Comparison of ENCODE assay signal across 18 mouse cellular contexts in genomic region chr14:59157016-59157698, GRCm38 (mm10). TPM values are rescaled to one million over a fixed set of nuclear protein-coding genes. Genes with fewer than 3 reads are reported as not detected.
DNase-seq lines count a peak whose midpoint lies in the region; ATAC-seq and TF ChIP-seq lines count a peak whose summit lies in the region.
"Had no signal": no experiment of that assay in that cellular context is flagged by ENCODE, and none has a peak within 500 bp of the region (broad histone marks: within the 10 kb centered on the region; RNA-seq: fewer than 3 reads in every experiment).

No protein-coding gene starts in this region.

- no peaks in the 10 kb centered on the region for H3K36me3 ChIP-seq in liver, adult 2 months (ENCODE audit: control insufficient read depth, insufficient read depth, low read length)
- H3K36me3 ChIP-seq in liver, embryonic 11.5 days (ENCODE audit: control insufficient read depth, insufficient read depth, low read length), result no peaks in the 10 kb centered on the region
- H3K36me3 ChIP-seq in intestine, embryonic 14.5 days (ENCODE audit: control insufficient read depth, insufficient read depth, low read length), result no peaks in the 10 kb centered on the region
- H3K36me3 ChIP-seq: heart, embryonic 13.5 days; hindbrain, embryonic 13.5 days; lung, embryonic 15.5 days; midbrain, embryonic 10.5 days; neural tube, embryonic 15.5 days had no signal

- no peak overlapping the region for H3K4me2 ChIP-seq in liver, embryonic 11.5 days
- no peak overlapping the region for H3K4me2 ChIP-seq in intestine, embryonic 14.5 days (ENCODE audit: low read length)
- H3K4me2 ChIP-seq: heart, embryonic 13.5 days; hindbrain, embryonic 13.5 days; lung, embryonic 15.5 days; neural tube, embryonic 15.5 days had no signal

- no peak overlapping the region for H3K9ac ChIP-seq in liver, adult 2 months (ENCODE audit: low read depth, low read length)
- no peak overlapping the region for H3K9ac ChIP-seq in liver, embryonic 11.5 days (ENCODE audit: low read depth, low read length)
- no peak overlapping the region for H3K9ac ChIP-seq in intestine, embryonic 14.5 days (ENCODE audit: low read length)
- H3K9ac ChIP-seq: heart, embryonic 13.5 days; hindbrain, embryonic 13.5 days; lung, embryonic 15.5 days; neural tube, embryonic 15.5 days had no signal

- peak overlapping the region; percentile 60 for H3K27ac ChIP-seq in liver, adult 2 months (replicated peaks; ENCODE audit: insufficient read depth, low read depth, low read length)
- no peak overlapping the region for H3K27ac ChIP-seq in liver, embryonic 11.5 days (ENCODE audit: low read depth, low read length)
- no peak overlapping the region for H3K27ac ChIP-seq in intestine, embryonic 14.5 days (ENCODE audit: low read depth)
- H3K27ac ChIP-seq: heart, embryonic 13.5 days; hindbrain, embryonic 13.5 days; lung, embryonic 15.5 days; midbrain, embryonic 10.5 days; neural tube, embryonic 15.5 days had no signal

- H3K4me1 ChIP-seq in liver, adult 2 months (ENCODE audit: control insufficient read depth, insufficient read depth, low read length), result peaks cover 14% of the 10 kb centered on the region
- no peaks in the 10 kb centered on the region for H3K4me1 ChIP-seq in liver, embryonic 11.5 days (replicated peaks; ENCODE audit: control insufficient read depth, insufficient read depth, low read length)
- H3K4me1 ChIP-seq in intestine, embryonic 14.5 days (replicated peaks; ENCODE audit: control insufficient read depth, insufficient read depth, low read length), result no peaks in the 10 kb centered on the region
- H3K4me1 ChIP-seq: heart, embryonic 13.5 days; hindbrain, embryonic 13.5 days; lung, embryonic 15.5 days; midbrain, embryonic 10.5 days; neural tube, embryonic 15.5 days had no signal

- H3K79me2 ChIP-seq in liver, adult 2 months (ENCODE audit: control insufficient read depth, insufficient read depth, low read length), result no peaks in the 10 kb centered on the region

- peak; percentile 99 for DNase-seq in liver, adult 2 months (ENCODE audit: extremely low read depth, low read depth, low spot score)
- no peak for DNase-seq in liver, embryonic 11.5 days (ENCODE audit: low spot score)
- peak; percentile 55 for DNase-seq in intestine, embryonic 14.5 days (ENCODE audit: low spot score)
- DNase-seq in kidney, postnatal 14 days, result peak; percentile 70
- peak; percentile 68 for DNase-seq in yolk sac, embryonic 10.5 days (ENCODE audit: low spot score)
- no peak for DNase-seq in right cerebral cortex, postnatal 25 days
- no peak for DNase-seq in spleen, postnatal 14 days (ENCODE audit: low spot score in 2 of 2)
- DNase-seq: cerebellum, postnatal 14 days; layer of hippocampus, adult 9-11 months; left cerebral cortex, postnatal 4 days; retina, postnatal 1 day had no signal

- H3K9me3 ChIP-seq in liver, embryonic 11.5 days (ENCODE audit: control insufficient read depth, low read length), result no peaks in the 10 kb centered on the region
- H3K9me3 ChIP-seq in intestine, embryonic 14.5 days (ENCODE audit: control insufficient read depth, low read length), result no peaks in the 10 kb centered on the region
- H3K9me3 ChIP-seq: heart, embryonic 13.5 days; hindbrain, embryonic 13.5 days; lung, embryonic 15.5 days; midbrain, embryonic 10.5 days; neural tube, embryonic 15.5 days had no signal

- ATAC-seq in liver, embryonic 11.5 days (replicated peaks; ENCODE audit: low FRiP score), result no peak
- ATAC-seq in intestine, embryonic 14.5 days (replicated peaks; ENCODE audit: low FRiP score, low TSS enrichment, low read depth), result no peak

- TF ChIP-seq CTCF in liver, adult 2 months (IDR thresholded peaks at IDR 0.05; ENCODE audit: low read depth, low read length), result no peak

- no peaks in the 10 kb centered on the region for H3K27me3 ChIP-seq in liver, adult 2 months (ENCODE audit: control insufficient read depth, insufficient read depth, low read length)
- H3K27me3 ChIP-seq in liver, embryonic 11.5 days (replicated peaks; ENCODE audit: control insufficient read depth, insufficient read depth, low read length), result no peaks in the 10 kb centered on the region
- H3K27me3 ChIP-seq in intestine, embryonic 14.5 days (replicated peaks; ENCODE audit: control insufficient read depth, insufficient read depth, low read length), result no peaks in the 10 kb centered on the region
- H3K27me3 ChIP-seq: hindbrain, embryonic 13.5 days; lung, embryonic 15.5 days; neural tube, embryonic 15.5 days had no signal

- H3K4me3 ChIP-seq in liver, adult 2 months (ENCODE audit: insufficient read depth, low read depth, low read length), result no peak overlapping the region
- H3K4me3 ChIP-seq in liver, embryonic 11.5 days (ENCODE audit: low read depth, low read length), result no peak overlapping the region
- no peak overlapping the region for H3K4me3 ChIP-seq in intestine, embryonic 14.5 days (ENCODE audit: low read depth, low read length)
- H3K4me3 ChIP-seq: heart, embryonic 13.5 days; hindbrain, embryonic 13.5 days; lung, embryonic 15.5 days; midbrain, embryonic 10.5 days; neural tube, embryonic 15.5 days had no signal

- WGBS in liver, adult 2 months, result 8% methylated on average over 3 of the region's 3 CpGs
- 51% methylated on average over 3 of the region's 3 CpGs for WGBS in liver, embryonic 11.5 days
- WGBS in intestine, embryonic 14.5 days, result 55% methylated on average over 3 of the region's 3 CpGs

- no peak for TF ChIP-seq POLR2A in liver, adult 2 months (IDR thresholded peaks at IDR 0.05; ENCODE audit: extremely low read depth, insufficient read depth, low read length)

RNA-seq across cellular contexts. Expression of gene 1700129C05Rik, which starts 14.5 kb away (rescaled TPM):
- total RNA-seq in liver, adult 2 months (2014; rRNA removed), result not detected in 2 replicates
- polyA plus RNA-seq in liver, adult 2 months (2012; rRNA removed), result not detected in 2 replicates
- not detected in 2 replicates for polyA plus RNA-seq in liver, embryonic 11.5 days (2014; fragmentation: Nextera tagmentation; extraction: Ambion mirVana)
- polyA plus RNA-seq in intestine, embryonic 14.5 days (2014; fragmentation: Nextera tagmentation; extraction: Ambion mirVana), result not detected in 2 replicates
- total RNA-seq: gastrocnemius, postnatal 4 days; left cerebral cortex, postnatal 4 days had no signal
- polyA plus RNA-seq: embryonic facial prominence, embryonic 11.5 days; heart, embryonic 13.5 days; hindbrain, embryonic 13.5 days; lung, embryonic 15.5 days; midbrain, embryonic 10.5 days; neural tube, embryonic 15.5 days had no signal

RNA-seq across cellular contexts. Expression of gene Gm5142, which starts 21.4 kb away (rescaled TPM):
- not detected in 2 replicates for total RNA-seq in liver, adult 2 months (2014; rRNA removed)
- polyA plus RNA-seq in liver, adult 2 months (2012; rRNA removed), result not detected in 2 replicates
- not detected in 2 replicates for polyA plus RNA-seq in liver, embryonic 11.5 days (2014; fragmentation: Nextera tagmentation; extraction: Ambion mirVana)
- not detected in 2 replicates for polyA plus RNA-seq in intestine, embryonic 14.5 days (2014; fragmentation: Nextera tagmentation; extraction: Ambion mirVana)
- total RNA-seq: gastrocnemius, postnatal 4 days; left cerebral cortex, postnatal 4 days had no signal
- polyA plus RNA-seq: embryonic facial prominence, embryonic 11.5 days; heart, embryonic 13.5 days; hindbrain, embryonic 13.5 days; lung, embryonic 15.5 days; midbrain, embryonic 10.5 days; neural tube, embryonic 15.5 days had no signal

RNA-seq across cellular contexts. Expression of gene Rcbtb1, which starts 43.9 kb away (rescaled TPM):
- total RNA-seq in liver, adult 2 months (2014; rRNA removed), result 39.0 and 42.0 TPM in 2 replicates
- 19.8 and 25.5 TPM in 2 replicates for polyA plus RNA-seq in liver, adult 2 months (2012; rRNA removed)
- polyA plus RNA-seq in liver, embryonic 11.5 days (2014; fragmentation: Nextera tagmentation; extraction: Ambion mirVana), result 54.0 and 55.5 TPM in 2 replicates
- polyA plus RNA-seq in intestine, embryonic 14.5 days (2014; fragmentation: Nextera tagmentation; extraction: Ambion mirVana), result 69.3 and 76.2 TPM in 2 replicates

Comparison
In these comparisons a context has a peak if more than half of its experiments do, and no peak if none do; other contexts are left out.
1. DNase-seq: peak in liver, adult 2 months (single experiment), intestine, embryonic 14.5 days (single experiment), kidney, postnatal 14 days (single experiment) and yolk sac, embryonic 10.5 days (single experiment); none in liver, embryonic 11.5 days (single experiment), right cerebral cortex, postnatal 25 days (single experiment) and spleen, postnatal 14 days (0 of 2).